Mouse (Mus musculus): ENCODE results near the gene Prmt1.

DNA sequence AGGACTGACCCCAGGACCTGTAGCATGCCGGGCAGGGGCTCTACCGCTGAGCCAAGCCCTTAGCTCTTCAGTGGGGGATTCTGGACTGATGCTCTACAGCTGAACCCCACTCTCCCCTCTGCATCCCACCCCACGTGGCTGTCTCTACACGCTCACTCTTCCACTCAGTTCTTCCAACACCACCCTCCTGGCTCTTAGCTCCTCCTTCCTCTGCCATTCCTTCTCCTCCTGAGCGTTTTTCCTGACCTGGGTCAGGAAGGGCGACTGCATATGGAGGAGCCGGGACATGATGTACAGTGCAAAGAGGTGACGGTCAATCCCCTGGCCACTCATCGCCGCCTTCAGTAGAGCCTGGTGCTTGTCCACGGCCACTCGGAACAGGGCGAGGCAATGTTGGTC lies 25.9 kb downstream of the Prmt1 start:
- TF ChIP-seq CTCF (IDR thresholded peaks at IDR 0.05; ENCODE audit: extremely low read depth, insufficient read depth, low read length) (no peak), POLR2A (IDR thresholded peaks at IDR 0.05; ENCODE audit: extremely low read depth, insufficient read depth, low read length) (no peak)
